Mouse (Mus musculus) heart, postnatal 0 days (tissue): ENCODE data around the gene Hist2h4. TPM values are rescaled to one million over a fixed set of nuclear protein-coding genes. Genes with fewer than 3 reads are reported as not detected.

Experiments used
- ATAC-seq: fragments of 200-750 bp; cut with Nextera tagmentation; 2 replicates; pipeline ENCODE4 v1.8.0; 2017; ENCODE audit warnings: low read depth, moderate number of reproducible peaks, moderate library complexity; ENCODE audit not compliant: insufficient read depth
- DNase-seq: peaks from one replicate; pipeline ENCODE4 v3.0.0-alpha.2; 2016; ENCODE audit warnings: low spot score
- H3K27ac ChIP-seq: fragments of 300-500 bp; sonication (generic); 2 replicates; pipeline ENCODE4 v1.5.1; 2014; ENCODE audit warnings: low read depth, mild to moderate bottlenecking
- H3K27me3 ChIP-seq: fragments of 300-500 bp; sonication (generic); 2 replicates; pipeline ENCODE4 v1.6.1; 2014; ENCODE audit warnings: low read length, mixed read lengths; ENCODE audit not compliant: control insufficient read depth, insufficient read depth
- H3K36me3 ChIP-seq: fragments of 300-500 bp; sonication (generic); replicated peaks from 2 replicates; pipeline ENCODE4 v1.6.1; 2014; ENCODE audit warnings: low read length, mixed read lengths; ENCODE audit not compliant: control insufficient read depth, insufficient read depth
- H3K4me1 ChIP-seq: fragments of 300-500 bp; sonication (generic); 2 replicates; pipeline ENCODE4 v1.6.1; 2014; ENCODE audit warnings: antibody characterized with exemption; ENCODE audit not compliant: control insufficient read depth, insufficient read depth
- H3K4me2 ChIP-seq: fragments of 300-500 bp; sonication (generic); 2 replicates; pipeline ENCODE4 v1.6.1; 2014; ENCODE audit warnings: low read depth, mild to moderate bottlenecking, low read length, moderate library complexity
- H3K4me3 ChIP-seq: fragments of 300-500 bp; sonication (generic); 2 replicates; pipeline ENCODE4 v1.5.1; 2014; ENCODE audit warnings: low read depth, low read length
- H3K9ac ChIP-seq: fragments of 300-500 bp; sonication (generic); replicated peaks from 2 replicates; pipeline ENCODE4 v1.6.1; 2014; ENCODE audit warnings: low read depth, low read length, mixed read lengths
- H3K9me3 ChIP-seq: fragments of 300-500 bp; sonication (generic); replicated peaks from 2 replicates; pipeline ENCODE4 v1.6.1; 2016; ENCODE audit warnings: low read length; ENCODE audit not compliant: control insufficient read depth
- CTCF ChIP-seq: IDR thresholded peaks from 2 replicates; pipeline ENCODE4 v1.5.1; 2016; ENCODE audit warnings: antibody characterized with exemption, control low read depth, low read depth
- EP300 ChIP-seq: IDR thresholded peaks from 2 replicates; pipeline ENCODE4 v1.6.1; 2016; ENCODE audit warnings: antibody characterized with exemption, low read depth
- WGBS: fragments of 180-500 bp; shearing (Covaris S2); extraction: QIAGEN DNeasy Blood & Tissue Kit; methylation state at CpG from one replicate; pipeline ENCODE4 v1.1.7; 2014; 5-methylcytosine and 5-hydroxymethylcytosine counted together
- polyA plus RNA-seq: library from polyadenylated mRNA; unstranded; fragments of >200 nt; fragmentation: Nextera tagmentation; extraction: Ambion mirVana; gene quantifications from 2 replicates; pipeline ENCODE4 v1.2.1, GENCODE M21; 2015
- total RNA-seq: library from RNA; depleted of rRNA; stranded (reverse); fragments of >200 nt; gene quantifications from 2 replicates; pipeline ENCODE4 v1.2.3, GENCODE M21; 2014; ENCODE audit warnings: low replicate concordance

Hist2h4 gene
- total and polyA plus RNA-seq, 2 experiments from 2014 or later = 5.9 to 135 TPM

GRCm38 (mm10) chr3:96268051-96268775 lies 5.1 kb upstream of the Hist2h4 start, which contains the start of gene Hist2h3b:
Gene Hist2h3b (plus strand): TSS chr3:96268654.
- Histone ChIP-seq H3K9ac (peak within 1 kb of the TSS; percentile 60), H3K4me3 (peak within 1 kb of the TSS; percentile 54), H3K27ac (peak within 1 kb of the TSS; percentile 95), H3K36me3 (no peaks in the 10 kb centered on the region), H3K4me2 (peak within 1 kb of the TSS; percentile 75), H3K9me3 (no peaks in the 10 kb centered on the region), H3K27me3 (no peaks in the 10 kb centered on the region), H3K4me1 (peaks cover 17% of the 10 kb centered on the region; the same call in 1 of the 2 replicates)
- DNase-seq (peak; percentile 85), ATAC-seq (peak; percentile 45)
- TF ChIP-seq EP300 (no peak), CTCF (no peak)
- WGBS = 29% methylated on average over 29 of the region's 30 CpGs

GRCm38 (mm10) chr3:96267541-96267940 lies 4.4 kb upstream of the Hist2h4 start:
- Histone ChIP-seq H3K9ac (no peak overlapping the region), H3K4me2 (peak overlapping the region; percentile 56; the same call in 1 of the 2 replicates), H3K4me1 (peaks cover 17% of the 10 kb centered on the region; the same call in 1 of the 2 replicates), H3K4me3 (no peak overlapping the region), H3K36me3 (no peaks in the 10 kb centered on the region), H3K27ac (0 out of 2 replicates have a peak overlapping the region, but pooled peaks have one; percentile 92), H3K9me3 (no peaks in the 10 kb centered on the region), H3K27me3 (no peaks in the 10 kb centered on the region)
- 89% methylated on average over 4 of the region's 4 CpGs for WGBS
- TF ChIP-seq EP300 = no peak
- no peak for TF ChIP-seq CTCF
- DNase-seq (no peak), ATAC-seq (no peak)

- H3K4me3 ChIP-seq = no peak overlapping the region
- no peaks in the 10 kb centered on the region for H3K27me3 ChIP-seq
- peaks cover 22% of the 10 kb centered on the region; the same call in 1 of the 2 replicates for H3K4me1 ChIP-seq
- no peaks in the 10 kb centered on the region for H3K9me3 ChIP-seq
- H3K27ac ChIP-seq = no peak overlapping the region
- ATAC-seq = no peak
- TF ChIP-seq CTCF (no peak), EP300 (no peak)
- H3K4me2 ChIP-seq = no peak overlapping the region
- no peaks in the 10 kb centered on the region for H3K36me3 ChIP-seq
- no peak for DNase-seq
- no peak overlapping the region for H3K9ac ChIP-seq
- 69% methylated on average over 8 of the region's 8 CpGs for WGBS
Observed at GRCm38 (mm10) chr3:96266132-96266710, 3.1 kb upstream of the Hist2h4 start.

GRCm38 (mm10) chr3:96264404-96264949 lies 1.4 kb upstream of the Hist2h4 start:
- peak overlapping the region; percentile 76 for H3K4me2 ChIP-seq
- peak overlapping the region; percentile 64 for H3K4me3 ChIP-seq
- H3K9me3 ChIP-seq = no peaks in the 10 kb centered on the region
- TF ChIP-seq EP300 = no peak
- TF ChIP-seq CTCF = no peak
- peaks cover 22% of the 10 kb centered on the region; the same call in 1 of the 2 replicates for H3K4me1 ChIP-seq
- H3K9ac ChIP-seq = peak overlapping the region; percentile 81
- WGBS = 73% methylated on average over 7 of the region's 7 CpGs
- peak overlapping the region; percentile 98 for H3K27ac ChIP-seq
- DNase-seq (no peak), ATAC-seq (no peak)
- H3K27me3 ChIP-seq = no peaks in the 10 kb centered on the region
- H3K36me3 ChIP-seq = no peaks in the 10 kb centered on the region

- peak overlapping the region; percentile 81 for H3K9ac ChIP-seq
- H3K27me3 ChIP-seq = no peaks in the 10 kb centered on the region
- DNase-seq (peak; percentile 58), ATAC-seq (peak; percentile 32; the same call in 1 of the 2 replicates)
- TF ChIP-seq EP300 (no peak), CTCF (no peak)
- H3K9me3 ChIP-seq = no peaks in the 10 kb centered on the region
- 5% methylated on average over 27 of the region's 27 CpGs for WGBS
- H3K4me3 ChIP-seq = peak overlapping the region; percentile 64
- peak overlapping the region; percentile 98 for H3K27ac ChIP-seq
- peak overlapping the region; percentile 76 for H3K4me2 ChIP-seq
- peaks cover 22% of the 10 kb centered on the region; the same call in 1 of the 2 replicates for H3K4me1 ChIP-seq
- no peaks in the 10 kb centered on the region for H3K36me3 ChIP-seq
Observed at GRCm38 (mm10) chr3:96263558-96264403, 670 bp upstream of the Hist2h4 start.
